Mouse (Mus musculus): Measurements from ENCODE around the gene Tssk4. TPM values are rescaled to one million over a fixed set of nuclear protein-coding genes. Genes with fewer than 3 reads are reported as not detected.

Gene Tssk4
- polyA plus RNA-seq, 1 experiment = 0.24 TPM

- no peak for TF ChIP-seq GATA1 (IDR thresholded peaks at IDR 0.05; ENCODE audit: low read length)
These were observed 22.1 kb downstream of the Tssk4 start, which contains the start of the genes Gmpr2 and Nedd8 for GRCm38 (mm10) chr14:55671833-55672740. Gene Gmpr2, plus strand, starts transcription at chr14:55671941. Gene Nedd8, minus strand, starts transcription at chr14:55672124.

- no peak for TF ChIP-seq GATA1 (IDR thresholded peaks at IDR 0.05; ENCODE audit: low read length)
These were observed 22.7 kb downstream of the Tssk4 start for GRCm38 (mm10) chr14:55672741-55673060.

GRCm38 (mm10) chr14:55677615-55678014, 27.6 kb downstream of the Tssk4 start:
- TF ChIP-seq GATA1 (IDR thresholded peaks at IDR 0.05; ENCODE audit: low read length) = no peak

GRCm38 (mm10) chr14:55681160-55682117, 31.5 kb downstream of the Tssk4 start, which contains the start of gene Tinf2:
Gene Tinf2, minus strand, starts transcription at chr14:55681820.
- TF ChIP-seq GATA1 (IDR thresholded peaks at IDR 0.05; ENCODE audit: low read length) = no peak

- no peak for TF ChIP-seq GATA1 (IDR thresholded peaks at IDR 0.05; ENCODE audit: low read length)
These were observed 32.1 kb downstream of the Tssk4 start for GRCm38 (mm10) chr14:55682118-55682493.

GRCm38 (mm10) chr14:55689433-55689832, 39.4 kb downstream of the Tssk4 start:
- no peak for TF ChIP-seq GATA1 (IDR thresholded peaks at IDR 0.05; ENCODE audit: low read length)

- TF ChIP-seq GATA1 (IDR thresholded peaks at IDR 0.05; ENCODE audit: low read length) = no peak
These were observed 47.2 kb downstream of the Tssk4 start for GRCm38 (mm10) chr14:55697226-55697625.

GRCm38 (mm10) chr14:55701131-55701530, 51.1 kb downstream of the Tssk4 start:
- no peak for TF ChIP-seq GATA1 (IDR thresholded peaks at IDR 0.05; ENCODE audit: low read length)

Other genes with a start within 250 kb of the Tssk4 start
- gene Dhrs4, start 171.4 kb upstream of the Tssk4 start, polyA plus RNA-seq (2012) = 70.2 and 97.5 TPM in 2 replicates
- gene Carmil3, start 159.5 kb upstream of the Tssk4 start, polyA plus RNA-seq (2012) = 5.7 and 6.3 TPM in 2 replicates
- gene Cpne6, start 139.7 kb upstream of the Tssk4 start, polyA plus RNA-seq (2012) = 0.09 TPM in 1 of 2 replicates, not detected in the other
- not detected in 2 replicates for gene Nrl, start 125.2 kb upstream of the Tssk4 start, polyA plus RNA-seq (2012)
- gene Pck2, start 109.9 kb upstream of the Tssk4 start, polyA plus RNA-seq (2012) = 36.2 and 48.8 TPM in 2 replicates
- 39.9 and 43.0 TPM in 2 replicates for gene Dcaf11, start 90.2 kb upstream of the Tssk4 start, polyA plus RNA-seq (2012)
- 0.41 TPM in 1 of 2 replicates, not detected in the other for gene A730061H03Rik, start 89.8 kb upstream of the Tssk4 start, polyA plus RNA-seq (2012)
- not detected in 2 replicates for gene Fitm1, start 74.6 kb upstream of the Tssk4 start, polyA plus RNA-seq (2012)
- 110 and 154 TPM in 2 replicates for gene Psme1, start 72.1 kb upstream of the Tssk4 start, polyA plus RNA-seq (2012)
- 21.8 and 22.3 TPM in 2 replicates for gene Emc9, start 64.9 kb upstream of the Tssk4 start, polyA plus RNA-seq (2012)
- 36.7 and 49.5 TPM in 2 replicates for gene Psme2, start 59.1 kb upstream of the Tssk4 start, polyA plus RNA-seq (2012)
- 27.7 and 31.5 TPM in 2 replicates for gene Rnf31, start 58.5 kb upstream of the Tssk4 start, polyA plus RNA-seq (2012)
- gene Irf9, start 46.6 kb upstream of the Tssk4 start, polyA plus RNA-seq (2012) = 18.0 and 38.7 TPM in 2 replicates
- gene Rec8, start 32.1 kb upstream of the Tssk4 start, polyA plus RNA-seq (2012) = 51.2 and 93.7 TPM in 2 replicates
- 50.5 and 123 TPM in 2 replicates for gene Ipo4, start 14.2 kb upstream of the Tssk4 start, polyA plus RNA-seq (2012)
- 3.7 TPM in 1 of 2 replicates, not detected in the other for gene Gm49378, start 12.3 kb upstream of the Tssk4 start, polyA plus RNA-seq (2012)
- 14.7 and 17.9 TPM in 2 replicates for gene Tm9sf1, start 6.4 kb upstream of the Tssk4 start, polyA plus RNA-seq (2012)
- 13.0 and 22.6 TPM in 2 replicates for gene Mdp1, start 10.3 kb downstream of the Tssk4 start, polyA plus RNA-seq (2012)
- 24.5 and 33.3 TPM in 2 replicates for gene Gmpr2, start 21.8 kb downstream of the Tssk4 start, polyA plus RNA-seq (2012)
- gene Nedd8, start 21.9 kb downstream of the Tssk4 start, polyA plus RNA-seq (2012) = 115 and 142 TPM in 2 replicates
- 44.5 and 52.2 TPM in 2 replicates for gene Tinf2, start 31.6 kb downstream of the Tssk4 start, polyA plus RNA-seq (2012)
- 7.5 and 9.0 TPM in 2 replicates for gene Tgm1, start 63.7 kb downstream of the Tssk4 start, polyA plus RNA-seq (2012)
- 19.2 and 26.8 TPM in 2 replicates for gene Rabggta, start 72.1 kb downstream of the Tssk4 start, polyA plus RNA-seq (2012)
- 2.0 and 3.8 TPM in 2 replicates for gene Dhrs1, start 95.5 kb downstream of the Tssk4 start, polyA plus RNA-seq (2012)
- 49.1 and 80.2 TPM in 2 replicates for gene Nop9, start 95.5 kb downstream of the Tssk4 start, polyA plus RNA-seq (2012)
- gene Cideb, start 108.3 kb downstream of the Tssk4 start, polyA plus RNA-seq (2012) = not detected in 2 replicates
- not detected in 2 replicates for gene Ltb4r2, start 111.2 kb downstream of the Tssk4 start, polyA plus RNA-seq (2012)
- 0.21 TPM in 1 of 2 replicates, not detected in the other for gene Ltb4r1, start 115.8 kb downstream of the Tssk4 start, polyA plus RNA-seq (2012)
- gene Adcy4, start 133.9 kb downstream of the Tssk4 start, polyA plus RNA-seq (2012) = 0.01 and 0.06 TPM in 2 replicates
- 0.28 and 0.29 TPM in 2 replicates for gene Ripk3, start 138.7 kb downstream of the Tssk4 start, polyA plus RNA-seq (2012)
- 0.04 TPM in 1 of 2 replicates, not detected in the other for gene Nfatc4, start 173.0 kb downstream of the Tssk4 start, polyA plus RNA-seq (2012)
- 0.05 and 0.06 TPM in 2 replicates for gene Nynrin, start 203.8 kb downstream of the Tssk4 start, polyA plus RNA-seq (2012)
- gene Cbln3, start 234.2 kb downstream of the Tssk4 start, polyA plus RNA-seq (2012) = 0.08 and 0.09 TPM in 2 replicates
- 15.0 and 15.8 TPM in 2 replicates for gene Khnyn, start 234.8 kb downstream of the Tssk4 start, polyA plus RNA-seq (2012)